Mouse (Mus musculus): ENCODE measurements around the gene Olfr545. TPM values are rescaled to one million over a fixed set of nuclear protein-coding genes. Genes with fewer than 3 reads are reported as not detected.

The Olfr545 gene
- total and polyA plus RNA-seq, 3 experiments, result not detected

DNA sequence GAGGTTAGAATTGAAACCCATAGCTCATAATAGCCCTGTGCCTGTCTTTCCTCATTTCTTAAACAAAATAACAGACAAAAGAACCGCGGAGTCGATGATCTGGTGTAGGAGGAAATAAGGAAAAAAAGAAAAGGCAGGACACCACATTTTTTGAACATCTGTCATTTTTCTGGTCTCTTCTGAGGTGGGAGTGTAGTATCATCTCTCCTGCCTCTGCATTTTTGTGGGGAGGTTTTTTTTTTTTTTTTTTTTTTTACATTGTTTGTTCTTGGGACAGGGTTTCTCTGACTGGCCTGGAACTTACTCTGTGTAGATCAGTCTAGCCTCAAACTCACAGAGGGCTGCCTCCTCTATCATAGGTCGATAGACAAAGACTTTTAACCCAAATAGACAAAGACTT lies 56.9 kb downstream of the Olfr545 start:
- Histone ChIP-seq H3K27me3 (replicated peaks) (no peaks in the 10 kb centered on the region), H3K36me3 (replicated peaks in 1 of 2; ENCODE audit: control insufficient read depth in 1 of 2, insufficient read depth in 1 of 2, low read length in 1 of 2) (peaks cover 20 to 35% of the 10 kb centered on the region in 2 experiments), H3K4me3 (replicated peaks in 1 of 3; ENCODE audit: low read depth in 2 of 3, low read length in 2 of 3, poor library complexity in 1 of 3) (peak overlapping the region; percentile 91 to 100 (median 97)), H3K27ac (ENCODE audit: insufficient read depth, low read depth) (no peak overlapping the region; the same call in 1 of the 2 replicates), H3K9ac (ENCODE audit: insufficient read depth, low read depth) (peak overlapping the region; percentile 88), H3K79me2 (replicated peaks; ENCODE audit: control insufficient read depth, extremely low read depth, insufficient read depth, poor library complexity, severe bottlenecking) (peaks cover 41% of the 10 kb centered on the region), H3K9me3 (replicated peaks; ENCODE audit: low read length) (no peaks in the 10 kb centered on the region), H3K4me2 (ENCODE audit: insufficient read depth, low read depth, poor library complexity, severe bottlenecking) (peak overlapping the region; percentile 37), H3K4me1 (ENCODE audit: control insufficient read depth in 1 of 2, insufficient read depth in 2 of 2) (peaks cover 5 to 28% of the 10 kb centered on the region in 2 experiments)
- no peak for DNase-seq (ENCODE audit: extremely low read depth)
- peak; percentile 36; the same call in 1 of the 2 replicates for TF ChIP-seq ZNF384 (IDR thresholded peaks at IDR 0.05; ENCODE audit: low read depth, low read length)
- no peak for TF ChIP-seq MEF2A (IDR thresholded peaks at IDR 0.05; ENCODE audit: borderline replicate concordance, low read depth, low read length)
- in situ Hi-C loops (cut with MboI; ENCODE audit: low pct_ligation_motif_present, low pct_unique_long_range_greater_than_20kb, low sequenced_read_pairs), result no loop called here
- dilution Hi-C loops (cut with MboI; ENCODE audit: extremely low pct_ligation_motif_present, extremely low pct_unique_long_range_greater_than_20kb, low sequenced_read_pairs), result no loop called here

DNA sequence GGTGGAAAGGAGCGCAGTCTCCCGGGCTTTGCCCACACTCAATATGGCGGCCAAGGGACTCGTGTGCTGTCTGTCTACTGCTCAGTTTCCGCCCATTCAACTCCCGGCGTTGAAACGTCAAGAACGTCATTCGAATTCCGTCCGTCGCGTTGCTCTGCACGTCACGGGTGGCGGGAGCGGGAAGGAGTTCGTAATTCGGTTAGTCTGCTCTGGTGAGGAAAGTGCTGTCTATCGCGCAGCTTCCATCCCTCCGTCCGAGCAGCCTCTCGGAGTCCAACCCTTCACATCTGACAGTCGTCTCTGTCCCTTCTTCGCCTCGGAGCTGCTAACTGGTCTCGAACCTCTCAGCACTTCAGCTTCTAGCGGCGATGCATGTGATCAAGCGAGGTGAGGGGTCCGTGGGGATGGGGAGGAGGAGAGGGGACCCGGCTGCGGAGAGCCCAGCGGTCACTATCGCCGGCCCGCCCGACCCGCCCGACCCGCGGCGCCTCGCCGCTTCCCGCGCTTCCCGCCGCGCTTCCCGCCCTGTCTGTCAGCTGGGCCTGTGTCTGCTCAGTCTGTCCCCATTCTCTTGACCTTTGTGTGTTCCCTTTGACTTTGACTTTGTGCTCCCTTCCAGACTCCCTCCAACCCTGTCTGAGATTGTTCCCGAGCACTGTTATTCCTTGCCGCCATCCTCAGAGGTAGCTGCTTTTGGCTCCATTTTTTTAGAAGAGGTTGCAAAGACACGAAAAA lies 57.5 kb downstream of the Olfr545 start, which contains the start of gene Rrm1:
TSS of gene Rrm1 (plus strand) at position 39 of the 735 bp plus-strand sequence.
- Histone ChIP-seq H3K9me3 (replicated peaks; ENCODE audit: low read length) (no peaks in the 10 kb centered on the region), H3K79me2 (replicated peaks; ENCODE audit: control insufficient read depth, extremely low read depth, insufficient read depth, poor library complexity, severe bottlenecking) (peaks cover 37% of the 10 kb centered on the region), H3K4me2 (ENCODE audit: insufficient read depth, low read depth, poor library complexity, severe bottlenecking) (peak within 1 kb of the TSS; percentile 37), H3K4me3 (replicated peaks in 1 of 3; ENCODE audit: low read depth in 2 of 3, low read length in 2 of 3, poor library complexity in 1 of 3) (peak within 1 kb of the TSS; percentile 91 to 100 (median 97)), H3K4me1 (ENCODE audit: control insufficient read depth in 1 of 2, insufficient read depth in 2 of 2) (peaks cover 5 to 28% of the 10 kb centered on the region in 2 experiments), H3K27me3 (replicated peaks) (no peaks in the 10 kb centered on the region), H3K27ac (ENCODE audit: insufficient read depth, low read depth) (peak within 1 kb of the TSS; percentile 78), H3K36me3 (replicated peaks in 1 of 2; ENCODE audit: control insufficient read depth in 1 of 2, insufficient read depth in 1 of 2, low read length in 1 of 2) (peaks cover 20 to 29% of the 10 kb centered on the region in 2 experiments), H3K9ac (ENCODE audit: insufficient read depth, low read depth) (peak within 1 kb of the TSS; percentile 88)
- in situ Hi-C loops (cut with MboI; ENCODE audit: low pct_ligation_motif_present, low pct_unique_long_range_greater_than_20kb, low sequenced_read_pairs), result no loop called here
- DNase-seq (ENCODE audit: extremely low read depth), result peak; percentile 99
- dilution Hi-C loops (cut with MboI; ENCODE audit: extremely low pct_ligation_motif_present, extremely low pct_unique_long_range_greater_than_20kb, low sequenced_read_pairs), result no loop called here
- TF ChIP-seq IRF4 (IDR thresholded peaks at IDR 0.05; ENCODE audit: low read depth, low read length) (peak; percentile 85), ZMIZ1 (IDR thresholded peaks at IDR 0.05; ENCODE audit: low read depth, low read length) (peak; percentile 53; the same call in 1 of the 2 replicates), SMC3 (IDR thresholded peaks at IDR 0.05; ENCODE audit: low read depth, low read length) (no peak), GABPA (IDR thresholded peaks at IDR 0.05; ENCODE audit: insufficient replicate concordance, low read depth, low read length) (peak; percentile 95), UBTF (IDR thresholded peaks at IDR 0.05; ENCODE audit: low read depth, low read length) (no peak), USF2 (conservative IDR thresholded peaks at IDR 0.05; ENCODE audit: low read depth, low read length) (no peak), KAT2A (IDR thresholded peaks at IDR 0.05; ENCODE audit: insufficient replicate concordance, low read length) (peak; percentile 95), ZNF384 (IDR thresholded peaks at IDR 0.05; ENCODE audit: low read depth, low read length) (no peak), E2F4 (IDR thresholded peaks at IDR 0.05; ENCODE audit: insufficient replicate concordance, low read depth, low read length) (peak; percentile 99), JUN (IDR thresholded peaks at IDR 0.05; ENCODE audit: insufficient read depth, low read depth, low read length) (no peak), CHD2 (IDR thresholded peaks at IDR 0.05; ENCODE audit: low read length) (0 out of 2 replicates have a peak, but pooled peaks have one; percentile 58), ELF1 (IDR thresholded peaks at IDR 0.05; ENCODE audit: low read depth, low read length) (peak; percentile 97), JUND (conservative IDR thresholded peaks at IDR 0.05; ENCODE audit: low read depth, low read length) (no peak), CTCF (conservative IDR thresholded peaks at IDR 0.05 in 1 of 2, IDR thresholded peaks at IDR 0.05 in 1 of 2; ENCODE audit: low read depth in 2 of 2, low read length in 2 of 2) (no peak), TCF12 (IDR thresholded peaks at IDR 0.05; ENCODE audit: low read depth, low read length) (peak; percentile 85), EP300 (IDR thresholded peaks at IDR 0.05; ENCODE audit: low read length) (no peak), CHD1 (IDR thresholded peaks at IDR 0.05; ENCODE audit: low read depth, low read length) (no peak; the same call in 1 of the 2 replicates), USF1 (IDR thresholded peaks at IDR 0.05; ENCODE audit: low read depth, low read length) (no peak; the same call in 1 of the 2 replicates), MAX (IDR thresholded peaks at IDR 0.05; ENCODE audit: low read length) (peak; percentile 82; the same call in 1 of the 2 replicates), RCOR1 (conservative IDR thresholded peaks at IDR 0.05; ENCODE audit: low read depth, low read length) (peak; percentile 92), NRF1 (IDR thresholded peaks at IDR 0.05; ENCODE audit: low read depth, low read length) (peak; percentile 88), ZC3H11A (IDR thresholded peaks at IDR 0.05; ENCODE audit: low read depth, low read length) (no peak), TBP (conservative IDR thresholded peaks at IDR 0.05; ENCODE audit: low read depth, low read length) (peak; percentile 72), RAD21 (IDR thresholded peaks at IDR 0.05; ENCODE audit: low read depth, low read length) (no peak), POLR2AphosphoS2 (IDR thresholded peaks at IDR 0.05; ENCODE audit: low read depth, low read length) (no peak), BHLHE40 (IDR thresholded peaks at IDR 0.05; ENCODE audit: low read depth, low read length) (peak; percentile 36; the same call in 1 of the 2 replicates), SIN3A (IDR thresholded peaks at IDR 0.05; ENCODE audit: low read length) (peak; percentile 97), MAZ (IDR thresholded peaks at IDR 0.05; ENCODE audit: low read depth, low read length) (no peak), MEF2A (IDR thresholded peaks at IDR 0.05; ENCODE audit: borderline replicate concordance, low read depth, low read length) (peak; percentile 54; the same call in 1 of the 2 replicates), ZKSCAN1 (IDR thresholded peaks at IDR 0.05; ENCODE audit: borderline replicate concordance, low read depth, low read length) (no peak)

All from CH12.LX (cell line).